Mouse (Mus musculus): Measurements from ENCODE around the gene Cdkn1c. TPM values are rescaled to one million over a fixed set of nuclear protein-coding genes. Genes with fewer than 3 reads are reported as not detected.
A peak's percentile ranks its signal among the peaks of the same experiment; 100 is the strongest.

Gene Cdkn1c
- total and polyA plus RNA-seq, 2 experiments = 2.2 to 2.4 TPM

DNA sequence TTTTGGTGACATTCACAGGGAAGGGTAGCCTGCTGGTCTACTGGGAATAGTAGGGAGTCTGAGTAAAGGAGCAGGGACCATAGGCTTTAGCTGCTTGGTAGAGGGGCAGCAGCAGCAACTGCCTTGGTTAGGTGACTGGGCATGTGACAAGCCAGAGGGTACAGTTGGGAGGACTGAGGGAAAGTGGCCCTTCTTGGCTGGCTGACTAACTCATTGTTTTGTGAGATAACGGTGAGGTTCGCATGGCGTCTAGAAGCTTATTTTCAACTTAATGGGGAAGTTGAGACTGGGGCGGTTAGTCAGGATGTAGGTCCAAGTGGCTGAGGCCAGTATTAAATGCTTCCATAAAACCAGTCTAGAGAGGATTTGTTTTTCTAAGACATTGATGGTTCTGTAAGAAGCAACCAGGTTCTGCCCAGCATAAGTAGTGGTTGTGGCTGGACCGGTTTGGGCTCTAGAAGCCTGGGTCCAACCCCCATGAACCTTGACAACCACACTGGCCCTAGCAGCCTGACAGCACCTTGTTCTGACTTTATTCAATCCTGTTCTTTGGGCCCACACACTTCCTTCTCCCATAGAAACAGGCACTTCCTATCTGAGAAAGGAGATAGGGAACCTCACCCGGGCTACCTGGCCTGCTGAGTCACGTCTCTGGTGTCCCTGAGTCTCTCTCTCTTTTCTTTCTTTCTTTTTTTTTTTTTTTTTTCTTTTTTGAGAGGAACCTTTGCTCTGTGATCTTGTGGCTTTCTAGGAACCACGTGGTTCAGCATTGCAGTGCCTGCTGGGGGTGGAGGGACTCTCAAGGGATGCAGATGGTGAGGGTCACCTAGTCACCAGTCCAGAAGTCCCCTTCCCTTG is 34.5 kb upstream of the Cdkn1c start:
- WGBS = 76% methylated on average over 8 of the region's 8 CpGs
- Histone ChIP-seq H3K4me3 (ENCODE audit: insufficient read depth, low read depth, low read length) (no peak overlapping the region), H3K79me2 (ENCODE audit: control insufficient read depth, insufficient read depth, low read length) (no peaks in the 10 kb centered on the region), H3K27me3 (ENCODE audit: control insufficient read depth, insufficient read depth, low read length) (no peaks in the 10 kb centered on the region), H3K9ac (ENCODE audit: low read depth, low read length) (no peak overlapping the region), H3K4me1 (ENCODE audit: control insufficient read depth, insufficient read depth, low read length) (no peaks in the 10 kb centered on the region; the same call in 1 of the 2 replicates), H3K36me3 (ENCODE audit: control insufficient read depth, insufficient read depth, low read length) (no peaks in the 10 kb centered on the region), H3K27ac (replicated peaks; ENCODE audit: insufficient read depth, low read depth, low read length) (no peak overlapping the region)
- no peak for DNase-seq (ENCODE audit: extremely low read depth, low read depth, low spot score)
- TF ChIP-seq POLR2A (IDR thresholded peaks at IDR 0.05; ENCODE audit: extremely low read depth, insufficient read depth, low read length) (no peak), CTCF (IDR thresholded peaks at IDR 0.05; ENCODE audit: low read depth, low read length) (no peak)

DNA sequence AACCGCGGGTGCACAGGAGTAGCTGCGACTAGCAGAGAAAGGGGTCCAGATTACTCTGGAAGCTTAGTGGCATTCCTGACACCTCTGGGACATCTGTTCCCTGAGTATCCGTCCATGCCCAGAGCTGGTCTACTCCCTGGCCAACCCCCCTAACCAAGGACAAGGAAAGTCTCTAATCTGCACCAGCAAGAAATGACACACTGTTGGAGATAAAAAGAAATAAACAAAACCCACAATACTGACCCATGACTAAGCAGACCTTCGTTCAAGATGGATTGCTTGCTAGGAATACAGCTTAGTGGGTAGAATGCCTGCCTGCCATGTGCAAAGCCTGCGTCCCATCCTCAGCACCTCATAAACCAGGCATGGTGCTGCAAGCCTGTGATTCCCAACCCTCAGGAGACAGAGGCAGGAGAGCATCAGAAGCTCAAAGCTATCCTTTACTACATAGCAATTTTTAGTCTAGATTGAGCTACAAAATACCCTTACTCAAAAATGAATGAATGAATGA is 32.8 kb upstream of the Cdkn1c start:
- no peaks in the 10 kb centered on the region; the same call in 1 of the 2 replicates for H3K4me1 ChIP-seq (ENCODE audit: control insufficient read depth, insufficient read depth, low read length)
- DNase-seq (ENCODE audit: extremely low read depth, low read depth, low spot score) = no peak
- WGBS = 91% methylated on average over 6 of the region's 6 CpGs

DNA sequence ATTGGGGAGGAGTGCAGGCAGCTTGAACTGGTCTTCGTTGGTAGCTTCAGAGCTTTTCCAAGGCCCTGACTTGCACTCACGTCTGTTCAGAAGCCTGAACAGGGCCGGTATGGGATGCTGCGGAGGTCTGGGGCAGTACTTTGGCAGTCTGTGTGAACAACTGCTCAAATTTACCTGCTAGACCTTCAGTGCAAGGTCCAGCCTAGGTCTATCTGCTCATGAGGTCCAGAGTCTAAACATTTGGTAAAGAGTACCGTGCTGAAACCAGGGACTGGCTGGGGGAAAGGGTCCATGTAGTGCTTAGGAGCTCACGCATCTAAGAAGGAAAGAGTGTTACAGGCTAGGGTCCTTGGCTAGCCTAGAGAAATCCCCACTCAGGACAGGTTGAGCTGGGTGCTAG is 28.9 kb upstream of the Cdkn1c start:
- Histone ChIP-seq H3K36me3 (ENCODE audit: control insufficient read depth, insufficient read depth, low read length) (no peaks in the 10 kb centered on the region), H3K9ac (ENCODE audit: low read depth, low read length) (no peak overlapping the region), H3K27me3 (ENCODE audit: control insufficient read depth, insufficient read depth, low read length) (no peaks in the 10 kb centered on the region), H3K27ac (replicated peaks; ENCODE audit: insufficient read depth, low read depth, low read length) (no peak overlapping the region), H3K4me3 (ENCODE audit: insufficient read depth, low read depth, low read length) (no peak overlapping the region), H3K79me2 (ENCODE audit: control insufficient read depth, insufficient read depth, low read length) (no peaks in the 10 kb centered on the region), H3K4me1 (ENCODE audit: control insufficient read depth, insufficient read depth, low read length) (no peaks in the 10 kb centered on the region)
- WGBS = 34% methylated on average over 6 of the region's 6 CpGs
- TF ChIP-seq POLR2A (IDR thresholded peaks at IDR 0.05; ENCODE audit: extremely low read depth, insufficient read depth, low read length) = no peak
- DNase-seq (ENCODE audit: extremely low read depth, low read depth, low spot score) = peak; percentile 30

More for the DNA sequence above, 32.8 kb upstream of the Cdkn1c start:
- no peak overlapping the region for H3K4me3 ChIP-seq (ENCODE audit: insufficient read depth, low read depth, low read length)
- no peak for TF ChIP-seq CTCF (IDR thresholded peaks at IDR 0.05; ENCODE audit: low read depth, low read length)
- TF ChIP-seq POLR2A (IDR thresholded peaks at IDR 0.05; ENCODE audit: extremely low read depth, insufficient read depth, low read length) = no peak
- no peak overlapping the region for H3K9ac ChIP-seq (ENCODE audit: low read depth, low read length)
- no peak overlapping the region for H3K27ac ChIP-seq (replicated peaks; ENCODE audit: insufficient read depth, low read depth, low read length)
- no peaks in the 10 kb centered on the region for H3K27me3 ChIP-seq (ENCODE audit: control insufficient read depth, insufficient read depth, low read length)
- H3K36me3 ChIP-seq (ENCODE audit: control insufficient read depth, insufficient read depth, low read length) = no peaks in the 10 kb centered on the region
- no peaks in the 10 kb centered on the region for H3K79me2 ChIP-seq (ENCODE audit: control insufficient read depth, insufficient read depth, low read length)

DNA sequence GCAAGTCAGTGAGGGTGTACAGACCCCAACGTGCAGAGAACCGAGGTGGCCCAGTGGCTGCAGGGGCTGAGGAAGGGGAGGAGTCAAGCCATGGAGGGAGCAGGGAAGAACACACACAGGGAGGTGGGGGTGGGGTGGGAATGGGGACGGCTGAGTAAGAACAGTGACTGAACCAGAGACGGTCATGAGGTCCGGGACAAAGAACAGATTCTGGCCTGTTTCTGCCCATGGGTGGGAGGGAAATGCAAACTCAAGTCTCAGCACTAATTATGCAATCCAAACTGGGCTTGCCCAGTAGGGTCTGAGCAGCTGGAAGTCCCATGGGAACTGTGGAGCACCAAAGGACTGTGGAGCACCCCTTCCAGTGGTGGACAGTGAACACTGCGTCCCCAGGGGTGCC is 21.7 kb upstream of the Cdkn1c start:
- 26% methylated on average over 6 of the region's 6 CpGs for WGBS
- Histone ChIP-seq H3K27ac (replicated peaks; ENCODE audit: insufficient read depth, low read depth, low read length) (no peak overlapping the region), H3K27me3 (ENCODE audit: control insufficient read depth, insufficient read depth, low read length) (no peaks in the 10 kb centered on the region), H3K9ac (ENCODE audit: low read depth, low read length) (no peak overlapping the region), H3K79me2 (ENCODE audit: control insufficient read depth, insufficient read depth, low read length) (no peaks in the 10 kb centered on the region), H3K4me3 (ENCODE audit: insufficient read depth, low read depth, low read length) (no peak overlapping the region), H3K36me3 (ENCODE audit: control insufficient read depth, insufficient read depth, low read length) (no peaks in the 10 kb centered on the region), H3K4me1 (ENCODE audit: control insufficient read depth, insufficient read depth, low read length) (no peaks in the 10 kb centered on the region)
- no peak for DNase-seq (ENCODE audit: extremely low read depth, low read depth, low spot score)
- no peak for TF ChIP-seq POLR2A (IDR thresholded peaks at IDR 0.05; ENCODE audit: extremely low read depth, insufficient read depth, low read length)
- TF ChIP-seq CTCF (IDR thresholded peaks at IDR 0.05; ENCODE audit: low read depth, low read length) = no peak

DNA sequence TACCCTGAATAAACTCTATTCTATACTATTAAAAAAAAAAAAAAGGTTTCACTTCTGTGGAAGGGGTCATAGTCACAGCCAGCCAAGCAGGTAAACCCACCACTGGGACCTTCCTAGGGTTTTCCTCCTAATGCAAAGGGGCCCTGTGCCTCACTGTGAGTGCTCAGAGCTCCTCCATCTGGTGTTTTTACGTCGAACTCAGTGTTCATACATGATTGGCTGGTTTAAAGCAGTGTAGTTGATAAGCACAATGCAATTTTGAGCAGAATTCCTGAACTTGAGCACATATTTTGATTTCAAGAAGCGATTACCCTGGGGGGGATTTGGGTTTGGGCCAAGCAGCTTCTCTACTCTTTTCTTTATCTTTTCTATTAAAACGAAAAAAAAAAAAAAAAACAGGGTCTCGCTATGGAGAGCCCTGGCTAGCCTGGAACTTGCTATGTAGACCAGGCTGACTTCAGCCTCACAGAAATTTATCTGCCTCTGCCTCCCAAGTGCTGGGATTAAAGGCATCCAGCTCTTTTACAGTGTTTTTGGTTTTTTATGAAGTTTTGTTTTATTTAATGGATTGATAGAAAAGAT is 21.0 kb upstream of the Cdkn1c start:
- TF ChIP-seq POLR2A (IDR thresholded peaks at IDR 0.05; ENCODE audit: extremely low read depth, insufficient read depth, low read length) (no peak), CTCF (IDR thresholded peaks at IDR 0.05; ENCODE audit: low read depth, low read length) (no peak)
- 67% methylated on average over 5 of the region's 5 CpGs for WGBS
- no peak overlapping the region for H3K27ac ChIP-seq (replicated peaks; ENCODE audit: insufficient read depth, low read depth, low read length)
- H3K9ac ChIP-seq (ENCODE audit: low read depth, low read length) = no peak overlapping the region
- no peaks in the 10 kb centered on the region for H3K79me2 ChIP-seq (ENCODE audit: control insufficient read depth, insufficient read depth, low read length)
- H3K27me3 ChIP-seq (ENCODE audit: control insufficient read depth, insufficient read depth, low read length) = no peaks in the 10 kb centered on the region
- H3K36me3 ChIP-seq (ENCODE audit: control insufficient read depth, insufficient read depth, low read length) = no peaks in the 10 kb centered on the region
- H3K4me1 ChIP-seq (ENCODE audit: control insufficient read depth, insufficient read depth, low read length) = peaks cover 6% of the 10 kb centered on the region
- no peak for DNase-seq (ENCODE audit: extremely low read depth, low read depth, low spot score)
- no peak overlapping the region for H3K4me3 ChIP-seq (ENCODE audit: insufficient read depth, low read depth, low read length)

DNA sequence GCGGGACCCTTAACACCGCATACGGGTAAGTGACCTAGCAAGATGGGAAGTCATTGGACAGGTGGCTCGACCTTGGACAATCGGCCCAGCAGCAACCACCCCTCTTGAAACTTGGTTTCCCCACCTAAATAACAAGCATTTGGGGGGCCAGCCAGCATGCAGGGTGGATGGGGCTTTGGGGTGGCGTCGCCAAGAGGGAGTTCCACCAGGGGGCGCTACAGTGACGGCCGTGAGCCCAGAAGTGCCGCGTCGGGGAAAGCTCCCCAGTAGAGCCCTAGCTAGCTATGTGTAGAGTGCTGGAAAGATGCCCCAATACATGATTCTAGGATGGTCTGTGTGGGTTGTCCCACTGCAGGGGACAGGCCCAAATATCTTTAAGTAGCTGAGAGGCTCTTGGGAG is 19.6 kb upstream of the Cdkn1c start:
- DNase-seq (ENCODE audit: extremely low read depth, low read depth, low spot score) = no peak
- Histone ChIP-seq H3K27ac (replicated peaks; ENCODE audit: insufficient read depth, low read depth, low read length) (no peak overlapping the region), H3K9ac (ENCODE audit: low read depth, low read length) (no peak overlapping the region), H3K36me3 (ENCODE audit: control insufficient read depth, insufficient read depth, low read length) (no peaks in the 10 kb centered on the region), H3K79me2 (ENCODE audit: control insufficient read depth, insufficient read depth, low read length) (no peaks in the 10 kb centered on the region), H3K27me3 (ENCODE audit: control insufficient read depth, insufficient read depth, low read length) (no peaks in the 10 kb centered on the region), H3K4me1 (ENCODE audit: control insufficient read depth, insufficient read depth, low read length) (peaks cover 18% of the 10 kb centered on the region), H3K4me3 (ENCODE audit: insufficient read depth, low read depth, low read length) (no peak overlapping the region)
- TF ChIP-seq POLR2A (IDR thresholded peaks at IDR 0.05; ENCODE audit: extremely low read depth, insufficient read depth, low read length) (no peak), CTCF (IDR thresholded peaks at IDR 0.05; ENCODE audit: low read depth, low read length) (peak; percentile 82)
- 33% methylated on average over 13 of the region's 13 CpGs for WGBS
